11 mouse cellular contexts compared by ENCODE assay signal in genomic region chr14:102748687-102749086, GRCm38 (mm10).
DNase-seq lines count a peak whose midpoint lies in the region; ATAC-seq and TF ChIP-seq lines count a peak whose summit lies in the region.
"Had no signal": no experiment of that assay in that cellular context is flagged by ENCODE, and none has a peak within 500 bp of the region (broad histone marks: within the 10 kb centered on the region; RNA-seq: fewer than 3 reads in every experiment).

No protein-coding gene starts in this region.

- no peak overlapping the region for H3K4me2 ChIP-seq in heart, embryonic 12.5 days
- no peak overlapping the region for H3K4me2 ChIP-seq in liver, postnatal 0 days (ENCODE audit: low read depth, low read length)
- H3K4me2 ChIP-seq: midbrain, embryonic 11.5 days had no signal

- 36% methylated on average over 1 of the region's 1 CpGs for WGBS in heart, embryonic 12.5 days
- 31% methylated on average over 1 of the region's 1 CpGs for WGBS in liver, postnatal 0 days (ENCODE audit: insufficient replicate concordance)

- no peaks in the 10 kb centered on the region for H3K36me3 ChIP-seq in heart, embryonic 12.5 days
- H3K36me3 ChIP-seq in liver, postnatal 0 days (replicated peaks; ENCODE audit: insufficient read depth, low read length) = no peaks in the 10 kb centered on the region
- H3K36me3 ChIP-seq: hindbrain, embryonic 10.5 days had no signal

- no peaks in the 10 kb centered on the region for H3K27me3 ChIP-seq in heart, embryonic 12.5 days (replicated peaks)
- no peaks in the 10 kb centered on the region for H3K27me3 ChIP-seq in liver, postnatal 0 days (ENCODE audit: insufficient read depth, low read length)

- H3K9ac ChIP-seq in heart, embryonic 12.5 days = no peak overlapping the region
- no peak overlapping the region for H3K9ac ChIP-seq in liver, postnatal 0 days (replicated peaks)

- no peak overlapping the region for H3K4me3 ChIP-seq in heart, embryonic 12.5 days
- no peak overlapping the region for H3K4me3 ChIP-seq in liver, postnatal 0 days (ENCODE audit: low read depth, low read length)
- H3K4me3 ChIP-seq: hindbrain, embryonic 10.5 days had no signal

- no peaks in the 10 kb centered on the region; the same call in 1 of the 2 replicates for H3K4me1 ChIP-seq in heart, embryonic 12.5 days (replicated peaks)
- H3K4me1 ChIP-seq in liver, postnatal 0 days (ENCODE audit: insufficient read depth) = no peaks in the 10 kb centered on the region
- H3K4me1 ChIP-seq: hindbrain, embryonic 10.5 days had no signal

- DNase-seq in heart, postnatal 4 days = peak; percentile 70
- DNase-seq in monocyte, adult 2 months (ENCODE audit: low read depth in 1 of 2, low spot score in 2 of 2) = peak; percentile 5 to 36
- DNase-seq in liver, postnatal 0 days = peak; percentile 21
- peak; percentile 15 for DNase-seq in telencephalon, adult 2 months (ENCODE audit: low read depth, low spot score)
- no peak for DNase-seq in layer of hippocampus, postnatal 25 days (ENCODE audit: extremely low spot score in 1 of 2, low spot score in 1 of 2)
- DNase-seq: cerebellum, adult 8-10 months; left cerebral cortex, postnatal 4 days had no signal

- H3K9me3 ChIP-seq in heart, embryonic 12.5 days (replicated peaks) = no peaks in the 10 kb centered on the region
- no peaks in the 10 kb centered on the region for H3K9me3 ChIP-seq in liver, postnatal 0 days (ENCODE audit: low read length)
- H3K9me3 ChIP-seq: hindbrain, embryonic 10.5 days had no signal

- no peak for TF ChIP-seq EP300 in liver, postnatal 0 days (IDR thresholded peaks at IDR 0.05; ENCODE audit: low read depth)

- TF ChIP-seq CTCF in liver, postnatal 0 days (IDR thresholded peaks at IDR 0.05; ENCODE audit: low read depth) = no peak

- H3K27ac ChIP-seq in heart, embryonic 12.5 days (ENCODE audit: poor library complexity, severe bottlenecking) = no peak overlapping the region
- H3K27ac ChIP-seq in liver, postnatal 0 days (ENCODE audit: low read depth) = no peak overlapping the region
- H3K27ac ChIP-seq: hindbrain, embryonic 10.5 days had no signal

- no peak for ATAC-seq in heart, embryonic 12.5 days (ENCODE audit: insufficient number of reproducible peaks, low FRiP score)
- ATAC-seq in monocyte, adult 5-6 weeks (replicated peaks; ENCODE audit: insufficient number of reproducible peaks, low FRiP score, low TSS enrichment, poor library complexity, severe bottlenecking) = no peak
- ATAC-seq in liver, postnatal 0 days = 0 out of 2 replicates have a peak, but pooled peaks have one; percentile 15

Comparison
In these comparisons a context has a peak if more than half of its experiments do, and no peak if none do; other contexts are left out.
1. DNase-seq: peak in heart, postnatal 4 days (single experiment), monocyte, adult 2 months (2 of 2), liver, postnatal 0 days (single experiment) and telencephalon, adult 2 months (single experiment); none in layer of hippocampus, postnatal 25 days (0 of 2).